Mouse (Mus musculus) liver, adult 2 months (tissue): ENCODE measurements around the gene Slc25a13.

Source experiments
- CTCF ChIP-seq: fragments of 200-500 bp; IDR thresholded peaks from 2 replicates; pipeline ENCODE4 v1.5.1; 2011; ENCODE audit warnings: low read depth, low read length, control low read depth
- POLR2A ChIP-seq: fragments of 200-500 bp; IDR thresholded peaks from 2 replicates; pipeline ENCODE4 v1.6.1; 2011; ENCODE audit warnings: low read length, control low read depth; ENCODE audit not compliant: insufficient read depth; ENCODE audit errors: extremely low read depth

DNA sequence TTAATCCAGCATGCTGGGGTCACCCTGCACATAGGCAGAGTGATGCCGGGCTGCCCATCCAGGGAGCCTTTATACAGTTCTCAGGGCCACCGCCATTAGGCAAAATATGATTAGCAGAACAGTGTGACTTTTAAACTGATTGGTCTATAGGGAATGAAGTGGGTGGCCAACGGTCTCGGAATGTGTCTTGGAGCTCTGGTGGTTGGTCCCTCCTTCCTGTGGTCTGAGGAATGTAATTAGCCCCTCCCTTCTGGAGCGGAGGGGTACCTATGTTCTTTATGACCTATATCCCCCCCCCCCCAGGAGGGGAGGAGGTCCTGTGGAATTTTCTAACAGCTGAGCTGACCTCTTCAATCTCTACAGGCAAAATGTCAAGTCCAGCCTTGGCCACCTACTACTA lies 77.9 kb downstream of the Slc25a13 start:
- no peak for TF ChIP-seq CTCF
- TF ChIP-seq POLR2A: no peak
